Mouse (Mus musculus): ENCODE data around the gene Ostf1. TPM values are rescaled to one million over a fixed set of nuclear protein-coding genes. Genes with fewer than 3 reads are reported as not detected.
A peak's percentile ranks its signal among the peaks of the same experiment; 100 is the strongest.

Ostf1 gene
- total RNA-seq (2021): 10 to 100 TPM; 20.6 to 21.6 TPM
- long read RNA-seq, experiment 1, transcript Ostf1-201 (10 exons, 2,726 nt): major isoform, 41 of 45 reads
- long read RNA-seq, experiment 1, partial matches to known transcripts: 0 of 45 reads
- long read RNA-seq, experiment 1, other reads (novel, unspliced or antisense): 3 of 45 reads
- long read RNA-seq, experiment 2, transcript Ostf1-201 (10 exons, 2,726 nt): major isoform, 33 of 33 reads
- long read RNA-seq, experiment 2, partial matches to known transcripts: 0 of 33 reads
- long read RNA-seq, experiment 2, other reads (novel, unspliced or antisense): 0 of 33 reads

DNA sequence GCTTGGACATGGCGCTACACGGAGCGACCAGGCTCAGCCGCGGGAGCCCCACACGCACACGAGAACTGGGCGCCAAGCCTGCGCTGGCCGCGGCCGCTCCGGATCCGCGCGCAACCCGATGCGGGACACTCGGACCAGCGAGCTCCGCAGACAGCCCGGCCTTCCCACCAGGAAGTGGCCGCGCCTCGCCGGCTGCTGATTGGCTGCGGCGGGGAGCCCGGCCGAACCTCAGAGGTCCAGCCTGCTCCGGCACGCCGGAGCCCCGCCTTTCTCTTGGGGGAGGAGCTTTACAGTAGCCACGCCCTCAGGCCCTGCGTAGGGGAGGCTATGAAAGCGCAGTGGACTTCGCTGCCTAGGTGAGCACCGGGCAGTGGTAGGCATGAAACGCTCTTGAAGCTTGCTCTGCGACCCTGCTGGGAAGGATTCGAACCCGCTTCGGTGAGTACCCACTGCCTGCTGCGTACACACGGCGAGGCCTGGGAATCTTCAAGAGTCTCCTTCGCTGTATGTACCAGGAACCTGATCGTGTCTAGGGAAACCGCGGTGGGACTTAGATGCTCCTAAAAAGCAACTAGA is at the start of gene Ostf1, which contains the start of gene Nmrk1:
TSS of gene Ostf1 (minus strand) at position 180 of the 576 bp plus-strand sequence.
TSS of gene Nmrk1 (plus strand) at position 307 of the 576 bp plus-strand sequence.
- no peak for TF ChIP-seq CTCF (IDR thresholded peaks at IDR 0.05)
- Histone ChIP-seq H3K27ac (peak within 1 kb of the TSS; percentile 96), H3K4me3 (peak within 1 kb of the TSS; percentile 76)
- DNase-seq: peak; percentile 99
- intact Hi-C loops (cut with DNase I): no loop called here

- Histone ChIP-seq H3K27ac (peak overlapping the region; percentile 97), H3K4me3 (peak overlapping the region; percentile 89)
- no peak for TF ChIP-seq CTCF (IDR thresholded peaks at IDR 0.05)
- intact Hi-C loops (cut with DNase I): loop anchor here (5.0 kb wide), 1 partner anchor 39 kb away; the partner anchor contains the start of gene D030056L22Rik
- no peak for DNase-seq
These were observed 41.5 kb upstream of the Ostf1 start for GRCm38 (mm10) chr19:18673116-18673515.

DNA sequence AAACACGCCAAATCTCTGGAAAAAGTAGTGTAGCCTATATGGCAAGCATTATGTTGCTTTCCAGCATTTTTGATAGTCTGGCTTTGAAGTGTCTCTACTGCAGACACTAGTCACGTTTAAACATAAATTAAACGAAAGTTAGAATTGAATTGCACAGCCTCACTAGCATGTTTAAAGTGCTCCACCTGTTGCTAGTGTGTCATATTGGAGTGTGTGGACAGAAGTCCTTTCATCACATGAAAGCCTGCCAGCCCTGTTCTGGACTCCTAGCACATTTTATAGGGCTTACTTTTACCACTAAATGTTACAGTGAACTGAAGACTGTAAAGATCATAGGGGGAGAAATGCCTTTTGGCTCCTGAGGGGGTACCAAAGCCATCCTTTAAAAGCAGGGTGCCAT is 40.9 kb upstream of the Ostf1 start:
- H3K4me3 ChIP-seq: peak overlapping the region; percentile 89
- DNase-seq: no peak
- intact Hi-C loops (cut with DNase I): loop anchor here (5.0 kb wide), 1 partner anchor 40 kb away; the partner anchor contains the start of gene D030056L22Rik
- peak overlapping the region; percentile 97 for H3K27ac ChIP-seq
- TF ChIP-seq CTCF (IDR thresholded peaks at IDR 0.05): no peak

GRCm38 (mm10) chr19:18671056-18671741 is 39.6 kb upstream of the Ostf1 start:
- intact Hi-C loops (cut with DNase I): loop anchor here (2.0 to 5.0 kb wide), 2 partner anchors 32 to 41 kb away; partner anchors contain the start of gene D030056L22Rik
- DNase-seq: peak; percentile 81
- TF ChIP-seq CTCF (IDR thresholded peaks at IDR 0.05): no peak
- Histone ChIP-seq H3K4me3 (peak overlapping the region; percentile 89), H3K27ac (peak overlapping the region; percentile 97)

DNA sequence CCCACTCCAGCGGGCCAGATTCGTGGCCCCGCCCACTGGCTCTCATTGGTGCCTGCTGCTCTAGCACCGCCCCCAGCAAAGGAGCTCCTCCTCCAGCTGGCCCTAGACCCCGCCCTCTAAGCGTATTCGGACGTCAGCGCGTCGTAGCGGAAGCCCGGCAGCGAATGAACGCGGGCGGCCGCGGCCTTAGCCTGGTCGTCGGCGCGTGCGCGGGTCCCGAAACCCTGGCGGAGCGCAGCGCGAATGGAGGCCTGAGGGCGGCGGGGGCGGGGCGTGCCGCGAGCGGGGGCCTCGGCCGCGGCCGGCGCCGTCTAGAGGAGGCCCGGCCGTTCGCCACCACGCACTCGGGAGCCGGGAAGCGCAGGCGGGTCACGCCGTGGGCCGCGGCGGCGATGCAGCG is 39.0 kb upstream of the Ostf1 start, which contains the start of gene Carnmt1:
TSS of gene Carnmt1 (plus strand) at position 157 of the 400 bp plus-strand sequence.
- H3K4me3 ChIP-seq: peak within 1 kb of the TSS; percentile 89
- peak within 1 kb of the TSS; percentile 97 for H3K27ac ChIP-seq
- no peak for TF ChIP-seq CTCF (IDR thresholded peaks at IDR 0.05)
- intact Hi-C loops (cut with DNase I): loop anchor here (2.0 to 5.0 kb wide), 2 partner anchors 32 to 42 kb away; partner anchors contain the start of gene D030056L22Rik
- DNase-seq: peak; percentile 100

DNA sequence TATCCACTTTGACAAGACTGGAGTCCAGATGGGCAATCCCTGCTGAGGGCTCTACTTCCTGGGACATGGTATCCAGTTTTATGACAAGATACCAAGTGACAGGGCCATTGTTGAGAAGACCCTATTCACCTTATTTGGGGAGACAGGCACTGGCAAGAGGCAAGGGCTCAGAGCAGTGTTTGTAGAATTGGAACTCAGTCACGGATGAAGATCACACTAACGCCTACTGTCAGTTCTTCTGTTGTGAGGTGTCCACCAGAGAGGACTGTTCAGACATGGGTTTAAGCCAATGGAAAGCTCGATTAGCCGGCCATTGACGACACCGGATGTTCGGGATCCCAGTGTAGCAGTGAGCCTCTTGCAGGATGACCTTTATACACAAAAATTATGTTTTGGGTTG is 37.9 kb upstream of the Ostf1 start:
- H3K27ac ChIP-seq: peak overlapping the region; percentile 46; the same call in 1 of the 2 replicates
- no peak for TF ChIP-seq CTCF (IDR thresholded peaks at IDR 0.05)
- intact Hi-C loops (cut with DNase I): no loop called here
- H3K4me3 ChIP-seq: no peak overlapping the region
- no peak for DNase-seq

- no peak overlapping the region for H3K4me3 ChIP-seq
- no peak overlapping the region for H3K27ac ChIP-seq
- DNase-seq: no peak
- no peak for TF ChIP-seq CTCF (IDR thresholded peaks at IDR 0.05)
- intact Hi-C loops (cut with DNase I): no loop called here
These were observed 35.3 kb upstream of the Ostf1 start for GRCm38 (mm10) chr19:18666966-18667365.

DNA sequence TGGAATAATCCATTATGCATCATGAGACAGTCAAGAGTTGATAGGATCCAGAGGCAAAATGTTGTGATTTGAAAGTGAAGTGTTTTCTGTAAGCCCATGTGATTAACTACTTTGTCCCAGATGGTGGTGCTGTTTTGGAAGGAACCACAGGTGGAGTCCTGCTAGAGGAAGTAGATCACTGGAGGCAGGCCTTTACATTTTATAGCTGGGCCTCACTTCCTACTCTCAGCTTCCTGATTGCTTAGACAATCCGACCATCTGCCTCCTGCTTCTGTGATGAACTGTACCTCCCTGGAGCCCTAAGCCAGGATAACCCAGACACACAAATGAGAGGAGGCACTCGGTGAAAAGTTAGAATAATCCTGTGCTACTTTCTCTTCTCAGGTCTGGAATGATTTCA is 32.3 kb upstream of the Ostf1 start:
- Histone ChIP-seq H3K4me3 (no peak overlapping the region), H3K27ac (no peak overlapping the region)
- intact Hi-C loops (cut with DNase I): no loop called here
- DNase-seq: no peak
- no peak for TF ChIP-seq CTCF (IDR thresholded peaks at IDR 0.05)

- intact Hi-C loops (cut with DNase I): no loop called here
- Histone ChIP-seq H3K4me3 (no peak overlapping the region), H3K27ac (peak overlapping the region; percentile 87)
- no peak for TF ChIP-seq CTCF (IDR thresholded peaks at IDR 0.05)
- peak; percentile 61 for DNase-seq
These were observed 30.1 kb upstream of the Ostf1 start for GRCm38 (mm10) chr19:18661683-18662082.

DNA sequence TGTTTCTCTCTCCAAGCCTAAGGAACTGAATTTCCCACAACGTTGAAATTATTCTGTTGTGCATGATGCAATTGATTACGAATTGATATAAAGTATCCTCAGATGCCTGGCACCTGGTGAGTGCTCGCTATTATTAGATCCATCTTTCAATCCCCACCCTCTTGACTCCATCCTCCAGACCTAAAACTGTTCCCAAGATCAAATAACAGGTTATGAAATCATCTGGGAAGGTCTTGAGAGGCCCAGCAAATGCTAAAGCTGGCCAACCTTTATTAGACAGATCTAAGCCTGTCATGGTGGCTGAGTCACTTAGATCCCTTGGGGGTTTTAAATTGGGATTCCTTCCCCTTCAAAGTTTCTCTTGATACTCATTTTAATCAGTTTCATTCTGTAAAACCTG is 28.8 kb upstream of the Ostf1 start:
- no peak for TF ChIP-seq CTCF (IDR thresholded peaks at IDR 0.05)
- no peak for DNase-seq
- Histone ChIP-seq H3K27ac (peak overlapping the region; percentile 87), H3K4me3 (no peak overlapping the region)
- intact Hi-C loops (cut with DNase I): no loop called here

GRCm38 (mm10) chr19:18659349-18659748 is 27.7 kb upstream of the Ostf1 start:
- no peak for DNase-seq
- no peak overlapping the region for H3K4me3 ChIP-seq
- TF ChIP-seq CTCF (IDR thresholded peaks at IDR 0.05): no peak
- intact Hi-C loops (cut with DNase I): no loop called here
- peak overlapping the region; percentile 87; the same call in 1 of the 2 replicates for H3K27ac ChIP-seq

GRCm38 (mm10) chr19:18658473-18658872 is 26.9 kb upstream of the Ostf1 start:
- intact Hi-C loops (cut with DNase I): no loop called here
- Histone ChIP-seq H3K27ac (peak overlapping the region; percentile 43; the same call in 1 of the 2 replicates), H3K4me3 (no peak overlapping the region)
- DNase-seq: no peak
- no peak for TF ChIP-seq CTCF (IDR thresholded peaks at IDR 0.05)

All from gastrocnemius, adult 2 months (tissue).